Mouse (Mus musculus): ENCODE measurements around the gene Dmrta2. TPM values are rescaled to one million over a fixed set of nuclear protein-coding genes. Genes with fewer than 3 reads are reported as not detected.

Gene Dmrta2
- polyA plus RNA-seq, 1 experiment from 2014 or later = 0.71 TPM

- 96% methylated on average over 1 of the region's 1 CpGs for WGBS
- Histone ChIP-seq H3K36me3 (ENCODE audit: control insufficient read depth, insufficient read depth, low read length) (no peaks in the 10 kb centered on the region; the same call in 1 of the 2 replicates), H3K27me3 (replicated peaks; ENCODE audit: control insufficient read depth, insufficient read depth, low read length) (no peaks in the 10 kb centered on the region), H3K4me2 (ENCODE audit: low read depth, low read length) (no peak overlapping the region), H3K9me3 (ENCODE audit: control insufficient read depth, low read length) (no peaks in the 10 kb centered on the region), H3K4me3 (ENCODE audit: low read depth, low read length) (no peak overlapping the region), H3K9ac (ENCODE audit: low read depth, low read length) (no peak overlapping the region), H3K4me1 (ENCODE audit: control insufficient read depth, insufficient read depth, low read length) (no peaks in the 10 kb centered on the region), H3K27ac (replicated peaks; ENCODE audit: low read depth, low read length) (no peak overlapping the region)
- DNase-seq (ENCODE audit: low spot score) = no peak
- ATAC-seq (ENCODE audit: low read depth) = no peak
These were observed 24.3 kb upstream of the Dmrta2 start for GRCm38 (mm10) chr4:109953509-109953908.

- DNase-seq (ENCODE audit: low spot score) (peak; percentile 17), ATAC-seq (ENCODE audit: low read depth) (peak; percentile 53; the same call in 1 of the 2 replicates)
- Histone ChIP-seq H3K4me2 (ENCODE audit: low read depth, low read length) (no peak overlapping the region), H3K4me3 (ENCODE audit: low read depth, low read length) (no peak overlapping the region), H3K36me3 (ENCODE audit: control insufficient read depth, insufficient read depth, low read length) (peaks cover 12% of the 10 kb centered on the region), H3K9me3 (ENCODE audit: control insufficient read depth, low read length) (no peaks in the 10 kb centered on the region), H3K27me3 (replicated peaks; ENCODE audit: control insufficient read depth, insufficient read depth, low read length) (no peaks in the 10 kb centered on the region), H3K27ac (replicated peaks; ENCODE audit: low read depth, low read length) (no peak overlapping the region), H3K4me1 (ENCODE audit: control insufficient read depth, insufficient read depth, low read length) (no peaks in the 10 kb centered on the region), H3K9ac (ENCODE audit: low read depth, low read length) (no peak overlapping the region)
- 66% methylated on average over 5 of the region's 5 CpGs for WGBS
These were observed 17.5 kb upstream of the Dmrta2 start for GRCm38 (mm10) chr4:109960201-109960935.

GRCm38 (mm10) chr4:109963570-109964279 is 14.1 kb upstream of the Dmrta2 start:
- Histone ChIP-seq H3K4me2 (ENCODE audit: low read depth, low read length) (no peak overlapping the region), H3K4me1 (ENCODE audit: control insufficient read depth, insufficient read depth, low read length) (no peaks in the 10 kb centered on the region), H3K4me3 (ENCODE audit: low read depth, low read length) (no peak overlapping the region), H3K36me3 (ENCODE audit: control insufficient read depth, insufficient read depth, low read length) (peaks cover 12% of the 10 kb centered on the region), H3K27me3 (replicated peaks; ENCODE audit: control insufficient read depth, insufficient read depth, low read length) (no peaks in the 10 kb centered on the region), H3K27ac (replicated peaks; ENCODE audit: low read depth, low read length) (no peak overlapping the region), H3K9ac (ENCODE audit: low read depth, low read length) (no peak overlapping the region), H3K9me3 (ENCODE audit: control insufficient read depth, low read length) (no peaks in the 10 kb centered on the region)
- ATAC-seq (ENCODE audit: low read depth) = no peak
- WGBS = 81% methylated on average over 5 of the region's 5 CpGs
- no peak for DNase-seq (ENCODE audit: low spot score)

DNA sequence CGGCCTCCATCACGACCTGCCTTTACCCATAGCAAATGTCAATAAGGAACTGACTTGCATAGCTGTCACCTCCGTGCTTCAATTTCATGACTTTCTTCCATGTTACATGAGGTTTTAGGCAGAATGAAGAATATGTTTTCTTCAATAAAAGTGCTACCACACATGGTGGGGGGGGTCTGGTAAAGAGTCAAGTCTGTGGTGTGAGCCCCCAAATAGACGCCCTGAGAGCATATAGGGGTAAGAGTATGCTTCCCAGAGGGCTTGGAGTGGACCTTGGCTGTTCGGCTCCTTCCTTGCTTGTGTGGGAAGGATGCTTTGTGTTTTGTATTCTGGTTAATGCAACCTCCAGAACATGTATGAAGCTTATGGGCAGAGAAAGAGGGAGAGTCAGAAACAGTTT is 8.3 kb upstream of the Dmrta2 start:
- H3K27ac ChIP-seq (replicated peaks; ENCODE audit: low read depth, low read length) = no peak overlapping the region
- H3K4me2 ChIP-seq (ENCODE audit: low read depth, low read length) = no peak overlapping the region
- H3K4me3 ChIP-seq (ENCODE audit: low read depth, low read length) = no peak overlapping the region
- no peaks in the 10 kb centered on the region for H3K4me1 ChIP-seq (ENCODE audit: control insufficient read depth, insufficient read depth, low read length)
- ATAC-seq (ENCODE audit: low read depth) (no peak), DNase-seq (ENCODE audit: low spot score) (no peak)
- H3K36me3 ChIP-seq (ENCODE audit: control insufficient read depth, insufficient read depth, low read length) = no peaks in the 10 kb centered on the region
- 79% methylated on average over 5 of the region's 5 CpGs for WGBS
- no peak overlapping the region for H3K9ac ChIP-seq (ENCODE audit: low read depth, low read length)
- H3K27me3 ChIP-seq (replicated peaks; ENCODE audit: control insufficient read depth, insufficient read depth, low read length) = peaks cover 41% of the 10 kb centered on the region
- no peaks in the 10 kb centered on the region for H3K9me3 ChIP-seq (ENCODE audit: control insufficient read depth, low read length)

GRCm38 (mm10) chr4:109973991-109974654 is 3.7 kb upstream of the Dmrta2 start:
- H3K36me3 ChIP-seq (ENCODE audit: control insufficient read depth, insufficient read depth, low read length) = no peaks in the 10 kb centered on the region
- peak overlapping the region; percentile 13; the same call in 1 of the 2 replicates for H3K4me3 ChIP-seq (ENCODE audit: low read depth, low read length)
- peaks cover 4% of the 10 kb centered on the region; the same call in 1 of the 2 replicates for H3K9me3 ChIP-seq (ENCODE audit: control insufficient read depth, low read length)
- peaks cover 5% of the 10 kb centered on the region; the same call in 1 of the 2 replicates for H3K4me1 ChIP-seq (ENCODE audit: control insufficient read depth, insufficient read depth, low read length)
- H3K4me2 ChIP-seq (ENCODE audit: low read depth, low read length) = peak overlapping the region; percentile 33
- ATAC-seq (ENCODE audit: low read depth) (no peak), DNase-seq (ENCODE audit: low spot score) (no peak)
- H3K27me3 ChIP-seq (replicated peaks; ENCODE audit: control insufficient read depth, insufficient read depth, low read length) = peaks cover 85% of the 10 kb centered on the region
- WGBS = 5% methylated on average over 20 of the region's 20 CpGs
- no peak overlapping the region for H3K27ac ChIP-seq (replicated peaks; ENCODE audit: low read depth, low read length)
- no peak overlapping the region for H3K9ac ChIP-seq (ENCODE audit: low read depth, low read length)

- peak overlapping the region; percentile 13; the same call in 1 of the 2 replicates for H3K4me3 ChIP-seq (ENCODE audit: low read depth, low read length)
- ATAC-seq (ENCODE audit: low read depth) (no peak), DNase-seq (ENCODE audit: low spot score) (no peak)
- H3K36me3 ChIP-seq (ENCODE audit: control insufficient read depth, insufficient read depth, low read length) = no peaks in the 10 kb centered on the region
- peaks cover 4% of the 10 kb centered on the region; the same call in 1 of the 2 replicates for H3K9me3 ChIP-seq (ENCODE audit: control insufficient read depth, low read length)
- H3K4me1 ChIP-seq (ENCODE audit: control insufficient read depth, insufficient read depth, low read length) = peaks cover 8% of the 10 kb centered on the region; the same call in 1 of the 2 replicates
- no peak overlapping the region for H3K27ac ChIP-seq (replicated peaks; ENCODE audit: low read depth, low read length)
- no peak overlapping the region; the same call in 1 of the 2 replicates for H3K9ac ChIP-seq (ENCODE audit: low read depth, low read length)
- H3K4me2 ChIP-seq (ENCODE audit: low read depth, low read length) = peak overlapping the region; percentile 33
- H3K27me3 ChIP-seq (replicated peaks; ENCODE audit: control insufficient read depth, insufficient read depth, low read length) = peaks cover 91% of the 10 kb centered on the region
- WGBS = 1% methylated on average over 32 of the region's 33 CpGs
These were observed 3.0 kb upstream of the Dmrta2 start for GRCm38 (mm10) chr4:109974655-109975380.

- H3K27ac ChIP-seq (replicated peaks; ENCODE audit: low read depth, low read length) = no peak overlapping the region
- peaks cover 4% of the 10 kb centered on the region; the same call in 1 of the 2 replicates for H3K9me3 ChIP-seq (ENCODE audit: control insufficient read depth, low read length)
- no peak for DNase-seq (ENCODE audit: low spot score)
- 12% methylated on average over 25 of the region's 25 CpGs for WGBS
- peaks cover 99% of the 10 kb centered on the region for H3K27me3 ChIP-seq (replicated peaks; ENCODE audit: control insufficient read depth, insufficient read depth, low read length)
- H3K4me3 ChIP-seq (ENCODE audit: low read depth, low read length) = peak overlapping the region; percentile 43; the same call in 1 of the 2 replicates
- H3K4me2 ChIP-seq (ENCODE audit: low read depth, low read length) = peak overlapping the region; percentile 33; the same call in 1 of the 2 replicates
- no peaks in the 10 kb centered on the region for H3K36me3 ChIP-seq (ENCODE audit: control insufficient read depth, insufficient read depth, low read length)
- H3K4me1 ChIP-seq (ENCODE audit: control insufficient read depth, insufficient read depth, low read length) = peaks cover 11% of the 10 kb centered on the region; the same call in 1 of the 2 replicates
- no peak for ATAC-seq (ENCODE audit: low read depth)
- H3K9ac ChIP-seq (ENCODE audit: low read depth, low read length) = no peak overlapping the region
These were observed 2.2 kb upstream of the Dmrta2 start for GRCm38 (mm10) chr4:109975381-109976240.

Data from embryonic facial prominence, embryonic 14.5 days (tissue).